Mouse (Mus musculus) erythroblast, embryonic 14.5 days (primary cell): ENCODE measurements around the gene Tmem223. TPM values are rescaled to one million over a fixed set of nuclear protein-coding genes. Genes with fewer than 3 reads are reported as not detected.

Experiments used
- H3K27me3 ChIP-seq: 2 replicates; pipeline ENCODE4 v1.6.1; 2012; ENCODE audit warnings: inconsistent platforms; ENCODE audit not compliant: control insufficient read depth
- H3K36me3 ChIP-seq: 2 replicates; pipeline ENCODE4 v1.6.1; 2012; ENCODE audit warnings: mild to moderate bottlenecking, inconsistent platforms; ENCODE audit not compliant: control insufficient read depth
- H3K4me1 ChIP-seq: 2 replicates; pipeline ENCODE4 v1.6.1; 2012; ENCODE audit warnings: inconsistent platforms; ENCODE audit not compliant: control insufficient read depth
- H3K4me3 ChIP-seq: replicated peaks from 2 replicates; pipeline ENCODE3; 2012; ENCODE audit warnings: moderate library complexity, mild to moderate bottlenecking, inconsistent platforms
- H3K9me3 ChIP-seq: 2 replicates; pipeline ENCODE4 v1.6.1; 2012; ENCODE audit warnings: low read length, inconsistent platforms, mixed read lengths; ENCODE audit not compliant: control insufficient read depth
- GATA1 ChIP-seq: IDR thresholded peaks from 2 replicates; pipeline ENCODE4 v1.6.1; 2012; ENCODE audit warnings: low read length, inconsistent platforms, mixed read lengths
- TAL1 ChIP-seq: IDR thresholded peaks from 3 replicates; pipeline ENCODE4 v1.6.1; 2012; ENCODE audit warnings: low read length, inconsistent platforms, mixed read lengths
- polyA plus RNA-seq: library from polyadenylated mRNA; stranded (reverse); fragments of >175 nt; gene quantifications from 2 replicates; pipeline ENCODE4 v1.2.3, GENCODE M21; 2012

Gene Tmem223
- polyA plus RNA-seq, 1 experiment, result 4.9 TPM

GRCm38 (mm10) chr19:8741243-8741869 lies 29.4 kb upstream of the Tmem223 start, which contains the start of gene Stx5a:
Stx5a (plus strand) TSS chr19:8741413.
- H3K27me3 ChIP-seq, result no peaks in the 10 kb centered on the region
- H3K4me3 ChIP-seq, result peak within 1 kb of the TSS; percentile 82
- H3K9me3 ChIP-seq, result no peaks in the 10 kb centered on the region
- TF ChIP-seq GATA1 (no peak), TAL1 (no peak)
- peaks cover 44% of the 10 kb centered on the region for H3K4me1 ChIP-seq
- H3K36me3 ChIP-seq, result peaks cover 80% of the 10 kb centered on the region

GRCm38 (mm10) chr19:8742176-8742575 lies 28.6 kb upstream of the Tmem223 start:
- Histone ChIP-seq H3K4me1 (peaks cover 37% of the 10 kb centered on the region), H3K9me3 (no peaks in the 10 kb centered on the region), H3K36me3 (peaks cover 85% of the 10 kb centered on the region), H3K4me3 (peak overlapping the region; percentile 82), H3K27me3 (no peaks in the 10 kb centered on the region)
- TF ChIP-seq TAL1 (no peak), GATA1 (no peak; the same call in 1 of the 2 replicates)

DNA sequence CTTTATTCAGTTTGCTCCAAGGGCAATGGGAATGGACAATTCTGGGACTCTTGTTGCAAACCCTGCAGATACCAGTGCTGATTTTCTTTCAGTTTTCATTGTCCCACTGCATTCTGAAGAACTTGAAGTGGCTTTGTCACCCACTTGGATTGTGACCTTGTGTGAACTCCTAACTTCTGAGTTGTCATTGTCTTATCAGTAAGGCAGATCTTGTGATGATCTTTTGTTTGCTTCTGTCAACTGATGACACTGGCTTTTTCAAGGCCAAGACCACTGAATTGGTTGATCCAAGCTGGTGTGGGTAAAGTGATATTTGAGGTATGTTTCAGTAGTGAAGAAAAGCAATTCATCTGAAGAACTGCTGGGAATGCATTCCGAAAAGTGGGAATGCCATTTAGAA lies 25.4 kb upstream of the Tmem223 start:
- Histone ChIP-seq H3K4me3 (no peak overlapping the region), H3K9me3 (no peaks in the 10 kb centered on the region), H3K4me1 (peaks cover 24% of the 10 kb centered on the region), H3K36me3 (peaks cover 85% of the 10 kb centered on the region), H3K27me3 (no peaks in the 10 kb centered on the region)
- TF ChIP-seq GATA1, result peak; percentile 85
- TF ChIP-seq TAL1, result no peak

DNA sequence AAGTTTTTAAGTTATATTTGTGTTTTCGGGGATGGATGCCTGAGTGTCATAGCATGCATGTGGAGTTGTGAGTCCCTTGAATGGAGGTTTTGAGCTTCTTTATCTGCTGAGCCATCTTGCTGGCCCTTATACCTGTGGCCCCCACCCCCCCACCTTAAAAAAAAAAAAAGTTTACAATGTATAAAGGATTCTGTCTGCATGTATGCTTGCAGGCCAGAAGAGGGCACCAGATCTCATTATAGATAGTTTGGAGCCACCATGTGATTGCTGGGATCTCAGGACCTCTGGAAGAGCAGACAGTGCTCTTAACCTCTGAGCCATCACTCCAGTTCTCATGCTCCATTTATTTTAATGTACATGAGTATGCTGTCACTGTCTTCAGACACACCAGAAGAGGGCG lies 23.4 kb upstream of the Tmem223 start:
- H3K27me3 ChIP-seq, result no peaks in the 10 kb centered on the region
- no peak overlapping the region for H3K4me3 ChIP-seq
- H3K9me3 ChIP-seq, result no peaks in the 10 kb centered on the region
- H3K36me3 ChIP-seq, result peaks cover 98% of the 10 kb centered on the region
- peaks cover 11% of the 10 kb centered on the region for H3K4me1 ChIP-seq
- TF ChIP-seq TAL1 (no peak), GATA1 (no peak)

- TF ChIP-seq TAL1 (no peak), GATA1 (no peak)
- Histone ChIP-seq H3K9me3 (no peaks in the 10 kb centered on the region), H3K27me3 (no peaks in the 10 kb centered on the region), H3K36me3 (peaks cover 63% of the 10 kb centered on the region), H3K4me1 (peaks cover 37% of the 10 kb centered on the region), H3K4me3 (peak overlapping the region; percentile 73)
These were observed 15.1 kb upstream of the Tmem223 start for GRCm38 (mm10) chr19:8755652-8756051.

DNA sequence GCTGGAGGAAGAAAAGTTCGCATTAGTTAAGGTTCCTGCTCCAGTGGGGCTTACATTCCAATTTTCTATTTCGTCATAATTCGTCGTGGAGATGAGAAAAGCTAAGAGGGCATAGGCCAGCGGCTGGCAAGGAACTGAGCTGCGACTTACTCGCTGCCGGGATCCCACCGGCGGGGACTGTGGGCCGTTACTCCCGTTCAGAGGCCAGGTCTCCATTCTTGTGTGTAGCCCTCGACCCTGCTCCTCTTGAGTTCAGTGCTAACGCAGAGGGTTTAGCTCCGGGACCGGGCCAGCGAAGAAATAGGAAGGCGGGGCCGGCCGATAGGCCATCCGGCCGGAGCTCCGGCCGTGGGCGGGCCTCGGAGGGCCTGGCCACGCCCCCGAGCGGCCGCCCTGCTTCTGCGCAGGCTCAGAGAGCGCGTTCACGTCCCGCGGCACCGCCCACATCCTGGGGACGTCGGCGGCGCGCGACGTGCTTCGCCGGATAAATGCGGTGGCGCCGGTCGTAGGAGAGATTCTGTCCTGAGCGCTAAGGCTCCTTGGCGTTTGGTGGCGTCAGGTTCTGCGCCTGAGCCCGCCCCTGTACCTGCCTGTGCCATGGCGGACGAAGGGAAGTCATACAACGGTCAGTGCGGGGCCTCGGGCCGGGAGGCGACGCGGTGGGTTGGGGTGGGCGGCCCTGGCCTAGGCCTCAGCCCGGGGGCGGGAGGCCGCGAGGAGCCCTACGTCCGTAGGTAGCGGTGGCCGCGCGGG lies 14.0 kb upstream of the Tmem223 start, which contains the start of gene Nxf1:
Nxf1 (plus strand) TSS at position 439 of the 753 bp plus-strand sequence.
- no peaks in the 10 kb centered on the region for H3K9me3 ChIP-seq
- H3K4me1 ChIP-seq, result peaks cover 37% of the 10 kb centered on the region
- H3K4me3 ChIP-seq, result peak within 1 kb of the TSS; percentile 73
- TF ChIP-seq TAL1 (no peak), GATA1 (no peak)
- no peaks in the 10 kb centered on the region for H3K27me3 ChIP-seq
- H3K36me3 ChIP-seq, result peaks cover 61% of the 10 kb centered on the region

DNA sequence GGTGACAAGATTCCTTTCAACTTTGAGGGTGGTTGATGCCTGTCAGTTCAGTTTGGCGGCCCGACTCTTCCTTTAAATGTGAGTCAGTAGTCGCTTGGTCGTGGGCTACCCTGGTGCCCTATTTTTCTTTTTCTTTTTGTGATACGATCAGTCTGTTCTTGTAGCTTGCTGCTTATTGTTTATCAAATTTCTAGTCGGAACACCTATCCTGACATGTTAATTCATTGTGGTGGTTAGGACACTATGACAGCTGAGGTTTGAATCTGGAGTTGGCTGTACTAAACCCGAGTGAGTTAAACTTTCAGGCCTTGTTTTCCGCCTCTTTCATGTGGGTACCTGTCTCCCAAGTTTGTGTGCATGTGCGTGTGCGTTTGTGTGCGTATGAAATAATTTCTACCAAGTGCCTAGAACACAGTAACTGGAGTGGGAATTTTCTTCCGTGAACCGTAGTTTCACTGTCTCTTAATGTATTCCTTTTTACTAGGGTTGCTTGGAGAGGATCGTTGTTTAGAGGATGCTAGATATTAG lies 13.3 kb upstream of the Tmem223 start:
- H3K27me3 ChIP-seq, result no peaks in the 10 kb centered on the region
- no peak for TF ChIP-seq TAL1
- TF ChIP-seq GATA1, result no peak
- no peaks in the 10 kb centered on the region for H3K9me3 ChIP-seq
- peaks cover 61% of the 10 kb centered on the region for H3K36me3 ChIP-seq
- peak overlapping the region; percentile 73 for H3K4me3 ChIP-seq
- H3K4me1 ChIP-seq, result peaks cover 37% of the 10 kb centered on the region

DNA sequence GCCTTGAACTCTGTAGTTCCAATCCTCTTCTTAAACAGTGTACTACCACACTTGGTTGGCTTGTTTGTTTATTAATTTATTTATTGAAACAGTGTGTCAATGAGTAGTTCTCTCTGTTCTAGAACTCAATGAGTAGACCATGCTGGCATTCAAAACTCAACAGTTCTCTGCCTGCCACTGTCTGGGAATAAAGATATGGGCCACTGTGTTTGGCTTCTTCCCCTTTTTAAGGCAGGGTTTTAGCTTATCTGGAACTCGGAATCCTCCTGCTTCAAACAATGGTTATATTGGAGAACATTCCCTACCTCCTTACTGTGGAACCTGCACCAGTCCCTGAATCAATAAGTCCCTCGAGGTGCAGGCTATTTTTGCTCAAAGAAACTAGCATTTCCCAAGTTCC lies 11.9 kb upstream of the Tmem223 start:
- H3K4me3 ChIP-seq, result peak overlapping the region; percentile 73
- H3K36me3 ChIP-seq, result peaks cover 61% of the 10 kb centered on the region
- H3K4me1 ChIP-seq, result peaks cover 36% of the 10 kb centered on the region
- no peaks in the 10 kb centered on the region for H3K9me3 ChIP-seq
- TF ChIP-seq GATA1 (no peak), TAL1 (no peak)
- no peaks in the 10 kb centered on the region for H3K27me3 ChIP-seq

DNA sequence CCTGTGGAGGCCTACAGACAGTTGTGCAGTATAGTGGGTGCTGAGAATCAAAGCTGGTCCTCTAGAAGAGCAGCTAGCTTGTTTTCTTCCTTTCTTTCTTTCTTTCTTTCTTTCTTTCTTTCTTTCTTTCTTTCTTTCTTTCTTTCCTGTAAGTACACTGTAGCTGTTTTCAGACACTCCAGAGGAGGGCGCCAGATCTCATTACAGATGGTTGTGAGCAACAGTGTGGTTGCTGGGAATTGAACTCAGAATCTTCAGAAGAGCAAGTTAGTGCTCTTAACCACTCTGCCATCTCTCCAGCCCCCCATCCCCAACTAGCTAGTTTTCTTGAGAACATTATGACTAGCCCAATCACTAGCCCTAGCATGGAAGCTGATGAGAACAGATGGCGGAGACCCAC lies 10.0 kb upstream of the Tmem223 start:
- Histone ChIP-seq H3K4me3 (no peak overlapping the region), H3K27me3 (peaks cover 3% of the 10 kb centered on the region; the same call in 1 of the 2 replicates), H3K36me3 (peaks cover 61% of the 10 kb centered on the region), H3K4me1 (peaks cover 25% of the 10 kb centered on the region), H3K9me3 (peaks cover 12% of the 10 kb centered on the region)
- TF ChIP-seq TAL1, result no peak
